Mouse (Mus musculus): ENCODE results near the gene Slc25a51.
"Not testable (repeated sequence)": the region's sequence is repeated elsewhere in the genome, so short reads cannot be mapped to it uniquely, and the experiment has no call there.

The Slc25a51 gene

GRCm38 (mm10) chr4:45402281-45402680 lies 6.3 kb downstream of the Slc25a51 start:
- no peak for DNase-seq (ENCODE audit: low read depth, low spot score)

- DNase-seq (ENCODE audit: low read depth, low spot score) = no peak
Observed at GRCm38 (mm10) chr4:45399421-45400210, 8.9 kb downstream of the Slc25a51 start.

- not testable (repeated sequence) for DNase-seq (ENCODE audit: low read depth, low spot score)
Observed at GRCm38 (mm10) chr4:45398315-45398714, 10.3 kb downstream of the Slc25a51 start.

DNA sequence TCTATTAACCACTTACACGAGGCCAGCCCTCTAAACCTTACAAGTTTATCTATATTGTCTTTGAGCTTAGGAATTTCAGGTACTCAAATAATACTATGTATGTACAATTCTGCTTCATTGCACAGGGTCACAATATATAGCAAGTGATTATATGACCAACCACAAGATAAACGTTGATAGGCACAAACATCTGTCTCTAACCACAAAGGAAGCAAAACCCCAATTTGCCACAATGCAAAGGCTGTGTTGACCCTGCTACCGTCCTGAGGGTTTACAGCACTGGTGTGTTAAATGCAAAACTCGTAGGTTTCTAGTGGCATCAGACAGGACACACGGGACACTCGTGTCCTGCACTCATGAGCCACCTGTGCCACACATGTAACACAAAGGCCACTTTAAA lies 12.4 kb downstream of the Slc25a51 start:
- not testable (repeated sequence) for DNase-seq (ENCODE audit: low read depth, low spot score)

DNA sequence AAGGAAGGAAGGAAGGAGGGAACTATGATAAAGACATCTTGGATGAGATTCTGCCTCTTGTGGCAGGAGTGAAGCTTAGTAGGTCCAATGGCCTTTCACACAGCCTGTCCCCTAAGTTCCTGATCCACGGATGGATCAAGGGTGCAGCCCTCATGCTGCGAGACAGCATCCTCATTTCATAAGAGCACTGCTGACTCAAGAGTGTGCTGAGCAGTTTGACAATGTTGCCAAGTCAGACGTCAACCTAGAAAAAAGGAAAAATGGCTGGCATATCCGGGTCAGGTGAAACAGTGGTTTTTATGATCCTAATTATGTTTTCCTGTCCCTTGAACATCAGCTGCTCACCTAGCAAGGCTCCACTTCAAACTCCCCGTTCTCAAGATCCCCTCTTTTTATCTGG lies 14.9 kb downstream of the Slc25a51 start:
- DNase-seq (ENCODE audit: low read depth, low spot score) = no peak

GRCm38 (mm10) chr4:45392994-45393393 lies 15.6 kb downstream of the Slc25a51 start:
- DNase-seq (ENCODE audit: low read depth, low spot score) = no peak

- DNase-seq (ENCODE audit: low read depth, low spot score) = no peak
Observed at GRCm38 (mm10) chr4:45392572-45392971, 16.0 kb downstream of the Slc25a51 start.

DNA sequence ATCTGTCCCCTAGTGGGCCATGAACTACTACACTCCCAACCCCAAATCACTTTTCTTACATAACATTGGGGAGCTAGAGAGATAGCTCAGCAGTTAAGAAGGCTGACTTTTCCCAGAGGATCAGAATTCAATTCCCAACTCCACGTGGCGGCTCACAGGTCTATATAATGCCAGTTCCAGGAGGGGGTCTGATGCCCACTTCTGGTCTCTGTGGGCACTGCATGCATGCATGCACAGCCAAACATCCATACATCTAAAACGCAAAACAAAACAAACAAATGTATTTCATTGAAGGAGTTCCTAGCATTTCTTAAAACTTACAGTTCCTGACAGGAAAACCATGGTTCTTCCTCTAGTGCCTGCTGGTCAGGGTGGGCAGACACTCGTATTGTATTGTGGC lies 16.5 kb downstream of the Slc25a51 start:
- no peak for DNase-seq (ENCODE audit: low read depth, low spot score)

GRCm38 (mm10) chr4:45387296-45387695 lies 21.3 kb downstream of the Slc25a51 start:
- not testable (repeated sequence) for DNase-seq (ENCODE audit: low read depth, low spot score)

DNA sequence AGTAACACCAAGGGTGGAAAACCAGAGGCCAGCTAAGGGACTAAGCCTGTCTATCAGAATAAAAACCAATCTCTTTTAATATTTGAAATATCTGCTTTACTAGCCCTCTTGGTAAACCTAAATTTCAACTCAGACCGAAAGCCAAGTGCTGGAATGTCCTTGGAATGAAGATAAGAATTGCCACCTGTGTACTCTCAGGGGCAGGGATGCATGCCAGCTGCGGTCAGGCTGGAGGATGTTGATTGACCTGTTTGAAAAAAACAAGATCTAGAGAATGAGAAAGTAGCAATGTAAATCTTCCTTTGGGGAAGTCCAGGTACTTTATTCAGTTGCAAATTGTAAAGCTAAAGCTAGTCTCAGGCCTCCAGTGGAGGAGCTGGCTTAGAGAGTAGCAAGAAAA lies 26.4 kb downstream of the Slc25a51 start:
- not testable (repeated sequence) for DNase-seq (ENCODE audit: low read depth, low spot score)

- DNase-seq (ENCODE audit: low read depth, low spot score) = not testable (repeated sequence)
Observed at GRCm38 (mm10) chr4:45380903-45381580, 27.5 kb downstream of the Slc25a51 start.

- no peak for DNase-seq (ENCODE audit: low read depth, low spot score)
Observed at GRCm38 (mm10) chr4:45376573-45376972, 32.0 kb downstream of the Slc25a51 start.

GRCm38 (mm10) chr4:45374879-45375278 lies 33.7 kb downstream of the Slc25a51 start:
- no peak for DNase-seq (ENCODE audit: low read depth, low spot score)

GRCm38 (mm10) chr4:45371261-45371660 lies 37.3 kb downstream of the Slc25a51 start:
- DNase-seq (ENCODE audit: low read depth, low spot score) = no peak

DNA sequence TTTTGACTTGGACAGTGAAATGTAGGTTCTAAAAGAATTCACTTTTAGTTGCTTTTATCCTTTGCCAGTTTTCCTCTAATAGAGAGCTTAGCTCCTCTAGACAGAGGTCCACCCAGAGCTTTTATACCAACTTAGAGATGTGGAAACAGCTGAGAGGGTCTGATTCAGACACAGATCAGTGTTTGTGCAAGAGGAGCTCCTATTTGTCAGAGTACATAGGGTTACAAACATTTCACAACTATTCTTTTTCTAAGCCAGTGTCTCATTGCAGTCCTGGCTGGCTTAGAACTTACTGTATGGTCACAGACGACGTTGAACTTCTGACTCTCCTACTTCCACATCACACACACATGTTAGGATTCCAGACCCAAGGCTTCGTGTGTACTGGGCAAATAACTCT lies 51.9 kb downstream of the Slc25a51 start:
- DNase-seq (ENCODE audit: low read depth, low spot score) = no peak

Data from retina, postnatal 7 days (tissue).